Mouse (Mus musculus) liver, embryonic 12.5 days (tissue): ENCODE results near the gene Taar8b. TPM values are rescaled to one million over a fixed set of nuclear protein-coding genes. Genes with fewer than 3 reads are reported as not detected.
"Not testable (repeated sequence)": the region's sequence is repeated elsewhere in the genome, so short reads cannot be mapped to it uniquely, and the experiment has no call there.

Experiments
- ATAC-seq: fragments of 200-750 bp; cut with Nextera tagmentation; 2 replicates; pipeline ENCODE4 v1.8.0; 2017; ENCODE audit warnings: moderate number of reproducible peaks, mild to moderate bottlenecking, moderate library complexity
- H3K27ac ChIP-seq: fragments of 300-500 bp; sonication (generic); 2 replicates; pipeline ENCODE4 v1.5.1; 2016; ENCODE audit warnings: mild to moderate bottlenecking
- H3K27me3 ChIP-seq: fragments of 300-500 bp; sonication (generic); replicated peaks from 2 replicates; pipeline ENCODE4 v1.6.1; 2016; ENCODE audit warnings: mild to moderate bottlenecking, moderate library complexity
- H3K36me3 ChIP-seq: fragments of 300-500 bp; sonication (generic); 2 replicates; pipeline ENCODE4 v1.6.1; 2016; ENCODE audit warnings: mild to moderate bottlenecking, moderate library complexity
- H3K4me1 ChIP-seq: fragments of 300-500 bp; sonication (generic); 2 replicates; pipeline ENCODE4 v1.6.1; 2016
- H3K4me2 ChIP-seq: fragments of 300-500 bp; sonication (generic); 2 replicates; pipeline ENCODE4 v1.6.1; 2016; ENCODE audit warnings: mild to moderate bottlenecking, moderate library complexity
- H3K4me3 ChIP-seq: fragments of 300-500 bp; sonication (generic); 2 replicates; pipeline ENCODE4 v1.5.1; 2016; ENCODE audit warnings: mild to moderate bottlenecking, moderate library complexity
- H3K9ac ChIP-seq: fragments of 300-500 bp; sonication (generic); 2 replicates; pipeline ENCODE4 v1.6.1; 2016; ENCODE audit warnings: mild to moderate bottlenecking, moderate library complexity
- H3K9me3 ChIP-seq: fragments of 300-500 bp; sonication (generic); replicated peaks from 2 replicates; pipeline ENCODE4 v1.6.1; 2016; ENCODE audit warnings: mild to moderate bottlenecking, moderate library complexity
- WGBS: fragments of 180-500 bp; shearing (Covaris S2); methylation state at CpG from one replicate; pipeline ENCODE4 v1.1.7; 2016; ENCODE audit not compliant: insufficient replicate concordance; 5-methylcytosine and 5-hydroxymethylcytosine counted together
- polyA plus RNA-seq: library from polyadenylated mRNA; unstranded; fragments of >200 nt; fragmentation: Nextera tagmentation; extraction: Ambion mirVana; gene quantifications from 2 replicates; pipeline ENCODE4 v1.2.1, GENCODE M21; 2016

Taar8b gene
- polyA plus RNA-seq, 1 experiment from 2014 or later: not detected

GRCm38 (mm10) chr10:24101812-24102211, 9.7 kb upstream of the Taar8b start, which contains the start of gene Taar8c:
Gene Taar8c, minus strand, starts transcription at chr10:24101912.
- H3K4me1 ChIP-seq, H3K27me3 ChIP-seq, H3K9ac ChIP-seq, H3K4me2 ChIP-seq, H3K4me3 ChIP-seq, H3K27ac ChIP-seq, H3K9me3 ChIP-seq, ATAC-seq, H3K36me3 ChIP-seq: not testable (repeated sequence)
- 47% methylated on average over 1 of the region's 3 CpGs for WGBS

DNA sequence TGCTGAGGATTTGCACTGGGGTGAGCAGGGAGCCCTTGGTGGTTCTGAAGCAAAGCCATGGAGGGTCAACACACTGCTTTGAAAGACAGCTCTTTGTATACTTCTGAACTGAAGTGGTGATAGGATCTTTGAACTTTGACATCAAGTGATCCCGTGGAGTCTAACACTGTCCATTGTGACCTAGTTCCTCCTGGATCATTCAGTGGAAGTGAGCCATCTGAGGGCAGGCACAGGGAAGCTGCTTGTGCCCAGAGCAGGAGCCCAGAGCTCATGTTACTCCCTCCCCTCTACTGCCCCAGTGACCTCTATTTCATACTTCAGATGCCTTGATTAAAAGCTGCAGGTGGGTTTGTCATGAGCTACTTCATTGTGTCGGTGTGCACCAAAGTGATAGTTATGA, 4.9 kb upstream of the Taar8b start:
- H3K4me2 ChIP-seq, H3K4me3 ChIP-seq, H3K9me3 ChIP-seq, H3K4me1 ChIP-seq, H3K36me3 ChIP-seq, H3K27me3 ChIP-seq, H3K9ac ChIP-seq, H3K27ac ChIP-seq: not testable (repeated sequence)
- WGBS: 58% methylated on average over 2 of the region's 2 CpGs
- ATAC-seq: peak; percentile 47; the same call in 1 of the 2 replicates

GRCm38 (mm10) chr10:24087168-24087567, 4.9 kb downstream of the Taar8b start:
- WGBS: 58% methylated on average over 2 of the region's 2 CpGs
- H3K27ac ChIP-seq: no peak overlapping the region
- H3K9me3 ChIP-seq: no peaks in the 10 kb centered on the region
- H3K36me3 ChIP-seq: no peaks in the 10 kb centered on the region
- no peak overlapping the region for H3K9ac ChIP-seq
- H3K4me1 ChIP-seq: no peaks in the 10 kb centered on the region; the same call in 1 of the 2 replicates
- no peak overlapping the region for H3K4me3 ChIP-seq
- no peak for ATAC-seq
- H3K4me2 ChIP-seq: no peak overlapping the region
- no peaks in the 10 kb centered on the region for H3K27me3 ChIP-seq

DNA sequence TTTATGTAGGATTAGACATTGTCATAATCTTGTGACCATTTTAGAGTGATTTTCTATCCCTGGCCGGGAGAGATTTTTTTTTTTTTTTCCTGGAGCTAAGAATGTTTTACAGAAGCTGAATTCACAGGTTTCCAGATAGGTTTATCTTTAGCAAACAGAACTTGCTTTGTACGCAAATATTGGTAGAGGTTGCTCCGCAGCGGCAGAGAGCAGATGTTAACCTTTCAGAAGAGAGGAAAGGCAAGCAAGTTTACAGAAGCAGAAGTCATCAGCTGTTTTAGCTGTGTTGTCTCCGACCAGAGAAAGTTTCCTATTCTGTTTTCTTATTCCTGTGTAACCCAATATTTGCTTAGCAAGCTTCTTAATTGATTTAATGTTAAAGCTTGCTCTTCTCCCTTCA, 5.5 kb downstream of the Taar8b start:
- H3K9ac ChIP-seq: no peak overlapping the region
- H3K4me3 ChIP-seq: no peak overlapping the region
- no peak for ATAC-seq
- no peak overlapping the region for H3K27ac ChIP-seq
- no peaks in the 10 kb centered on the region; the same call in 1 of the 2 replicates for H3K4me1 ChIP-seq
- WGBS: 37% methylated on average over 5 of the region's 5 CpGs
- H3K27me3 ChIP-seq: no peaks in the 10 kb centered on the region
- H3K36me3 ChIP-seq: no peaks in the 10 kb centered on the region
- H3K4me2 ChIP-seq: no peak overlapping the region
- H3K9me3 ChIP-seq: no peaks in the 10 kb centered on the region

GRCm38 (mm10) chr10:24085936-24086335, 6.2 kb downstream of the Taar8b start:
- ATAC-seq: no peak
- no peaks in the 10 kb centered on the region; the same call in 1 of the 2 replicates for H3K4me1 ChIP-seq
- H3K4me3 ChIP-seq: no peak overlapping the region
- H3K27ac ChIP-seq: no peak overlapping the region
- H3K9ac ChIP-seq: no peak overlapping the region
- no peaks in the 10 kb centered on the region for H3K27me3 ChIP-seq
- H3K9me3 ChIP-seq: no peaks in the 10 kb centered on the region
- H3K36me3 ChIP-seq: no peaks in the 10 kb centered on the region
- H3K4me2 ChIP-seq: no peak overlapping the region
- WGBS: 57% methylated on average over 5 of the region's 5 CpGs

GRCm38 (mm10) chr10:24080166-24080565, 11.9 kb downstream of the Taar8b start:
- no peaks in the 10 kb centered on the region for H3K4me1 ChIP-seq
- no peak for ATAC-seq

DNA sequence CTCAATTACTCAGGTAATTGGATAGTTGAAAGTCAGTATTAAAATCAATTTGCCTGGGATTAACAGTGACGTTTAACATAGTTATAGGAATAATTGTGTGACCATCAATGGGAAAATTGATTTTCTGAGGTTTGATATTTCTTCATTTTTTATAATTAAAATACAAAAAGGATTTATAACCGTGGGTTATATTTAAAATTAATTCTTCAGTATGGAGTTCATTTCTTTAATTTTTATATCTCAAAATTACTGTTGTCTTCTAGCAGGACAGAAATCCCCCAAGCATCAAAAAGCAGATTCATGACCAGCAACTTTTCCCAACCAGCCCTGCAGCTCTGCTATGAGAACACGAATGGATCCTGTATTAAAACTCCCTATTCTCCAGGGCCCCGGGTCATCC, 15.9 kb downstream of the Taar8b start, which contains the start of gene Taar8a:
TSS of gene Taar8a (plus strand) at position 301 of the 400 bp plus-strand sequence.
- not testable (repeated sequence) for H3K4me2 ChIP-seq, H3K9ac ChIP-seq, H3K27ac ChIP-seq, H3K9me3 ChIP-seq, H3K4me3 ChIP-seq, ATAC-seq, H3K4me1 ChIP-seq, H3K27me3 ChIP-seq, H3K36me3 ChIP-seq
- 58% methylated on average over 2 of the region's 4 CpGs for WGBS

More at GRCm38 (mm10) chr10:24080166-24080565, 11.9 kb downstream of the Taar8b start:
- Histone ChIP-seq H3K27ac (no peak overlapping the region), H3K27me3 (no peaks in the 10 kb centered on the region), H3K9ac (no peak overlapping the region), H3K9me3 (no peaks in the 10 kb centered on the region), H3K36me3 (no peaks in the 10 kb centered on the region), H3K4me2 (no peak overlapping the region), H3K4me3 (no peak overlapping the region)
- 28% methylated on average over 3 of the region's 3 CpGs for WGBS

DNA sequence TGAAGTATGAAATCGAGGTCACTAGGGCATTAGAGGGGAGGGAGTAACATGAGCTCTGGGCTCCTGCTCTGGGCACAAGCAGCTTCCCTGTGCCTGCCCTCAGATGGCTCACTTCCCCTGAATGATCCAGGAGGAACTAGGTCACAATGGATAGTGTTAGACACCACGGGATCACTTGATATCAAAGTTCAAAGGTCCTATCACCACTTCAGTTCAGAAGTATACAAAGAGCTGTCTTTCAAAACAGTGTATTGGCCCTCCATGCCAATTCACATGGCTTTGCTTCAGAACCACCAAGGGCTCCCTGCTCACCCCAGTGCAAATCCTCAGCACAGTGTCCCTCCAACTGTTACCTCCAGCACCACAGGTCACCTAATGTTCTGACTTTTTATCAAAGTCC, 17.3 kb downstream of the Taar8b start:
- H3K4me3 ChIP-seq, H3K27me3 ChIP-seq, H3K4me1 ChIP-seq, H3K27ac ChIP-seq, H3K9ac ChIP-seq, H3K36me3 ChIP-seq, H3K4me2 ChIP-seq, H3K9me3 ChIP-seq, ATAC-seq: not testable (repeated sequence)
- 38% methylated on average over 2 of the region's 2 CpGs for WGBS

GRCm38 (mm10) chr10:24058986-24059385, 33.1 kb downstream of the Taar8b start:
- H3K9ac ChIP-seq: no peak overlapping the region
- ATAC-seq: no peak
- H3K9me3 ChIP-seq: no peaks in the 10 kb centered on the region
- H3K36me3 ChIP-seq: no peaks in the 10 kb centered on the region
- no peak overlapping the region for H3K4me3 ChIP-seq
- no peak overlapping the region for H3K27ac ChIP-seq
- H3K4me1 ChIP-seq: no peaks in the 10 kb centered on the region
- H3K27me3 ChIP-seq: no peaks in the 10 kb centered on the region
- no peak overlapping the region for H3K4me2 ChIP-seq
- WGBS: 43% methylated on average over 3 of the region's 3 CpGs

- H3K9ac ChIP-seq: no peak overlapping the region
- H3K4me2 ChIP-seq: no peak overlapping the region
- WGBS: 42% methylated on average over 5 of the region's 5 CpGs
- H3K27me3 ChIP-seq: no peaks in the 10 kb centered on the region
- H3K9me3 ChIP-seq: no peaks in the 10 kb centered on the region
- no peak overlapping the region for H3K27ac ChIP-seq
- H3K4me1 ChIP-seq: no peaks in the 10 kb centered on the region
- H3K36me3 ChIP-seq: no peaks in the 10 kb centered on the region
- no peak overlapping the region for H3K4me3 ChIP-seq
- ATAC-seq: peak; percentile 79
Observed at GRCm38 (mm10) chr10:24052039-24052438, 40.1 kb downstream of the Taar8b start.

DNA sequence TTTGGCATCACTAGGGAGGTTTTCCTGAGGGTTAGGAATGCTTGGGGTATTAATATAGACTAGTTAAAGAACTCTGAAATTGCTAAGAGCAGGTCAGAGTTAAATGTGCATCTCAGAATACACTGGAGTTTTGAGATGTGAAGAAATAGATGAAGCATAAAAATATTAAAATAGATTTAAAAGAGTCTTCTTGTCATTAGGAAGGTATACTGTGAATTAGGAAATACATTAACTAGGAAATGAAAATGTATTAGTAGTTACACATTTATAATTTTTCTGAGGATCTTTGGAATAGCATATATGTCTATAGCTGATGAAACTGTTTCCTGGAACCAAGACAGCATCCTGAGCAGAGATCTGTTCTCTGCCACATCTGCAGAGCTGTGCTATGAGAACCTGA, 42.9 kb downstream of the Taar8b start, which contains the start of gene Taar7f:
TSS of gene Taar7f (plus strand) at position 301 of the 400 bp plus-strand sequence.
- no peak within 1 kb of the TSS for H3K9ac ChIP-seq
- no peak within 1 kb of the TSS for H3K4me2 ChIP-seq
- H3K4me3 ChIP-seq: no peak within 1 kb of the TSS
- no peaks in the 10 kb centered on the region for H3K36me3 ChIP-seq
- H3K9me3 ChIP-seq: no peaks in the 10 kb centered on the region
- no peaks in the 10 kb centered on the region for H3K27me3 ChIP-seq
- ATAC-seq: no peak
- no peaks in the 10 kb centered on the region for H3K4me1 ChIP-seq
- no peak within 1 kb of the TSS for H3K27ac ChIP-seq
